Mouse (Mus musculus): ENCODE results near the gene Acad10.
"Not testable (repeated sequence)": the region's sequence is repeated elsewhere in the genome, so short reads cannot be mapped to it uniquely, and the experiment has no call there.

Acad10 gene

GRCm38 (mm10) chr5:121657656-121658055 is 2.7 kb downstream of the Acad10 start:
- DNase-seq (ENCODE audit: low spot score in 2 of 2) = not testable (repeated sequence)

- not testable (repeated sequence) for DNase-seq (ENCODE audit: low spot score in 2 of 2)
Measured at GRCm38 (mm10) chr5:121656866-121657265, 3.4 kb downstream of the Acad10 start.

DNA sequence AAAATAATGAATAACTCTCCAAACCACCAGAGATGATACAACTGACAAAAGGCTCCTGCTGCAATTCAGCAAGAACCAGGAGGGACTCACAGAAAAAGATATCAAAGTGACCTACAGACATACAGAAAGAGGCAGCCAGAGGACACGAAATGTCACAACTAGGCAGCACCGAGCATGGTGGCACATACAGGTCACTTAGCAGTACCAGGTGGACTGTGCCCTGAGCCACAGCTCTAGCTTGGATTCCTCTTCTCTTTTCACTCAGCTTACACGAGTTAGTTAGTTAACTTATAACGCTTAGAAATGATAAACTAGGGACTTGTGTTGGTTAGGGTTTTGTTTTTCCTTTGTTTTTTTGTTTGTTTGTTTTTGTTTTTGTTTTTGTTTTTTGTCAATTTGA is 5.8 kb downstream of the Acad10 start:
- DNase-seq (ENCODE audit: low spot score in 2 of 2) = no peak

- no peak for DNase-seq (ENCODE audit: low spot score in 2 of 2)
Measured at GRCm38 (mm10) chr5:121649134-121649533, 11.2 kb downstream of the Acad10 start.

DNA sequence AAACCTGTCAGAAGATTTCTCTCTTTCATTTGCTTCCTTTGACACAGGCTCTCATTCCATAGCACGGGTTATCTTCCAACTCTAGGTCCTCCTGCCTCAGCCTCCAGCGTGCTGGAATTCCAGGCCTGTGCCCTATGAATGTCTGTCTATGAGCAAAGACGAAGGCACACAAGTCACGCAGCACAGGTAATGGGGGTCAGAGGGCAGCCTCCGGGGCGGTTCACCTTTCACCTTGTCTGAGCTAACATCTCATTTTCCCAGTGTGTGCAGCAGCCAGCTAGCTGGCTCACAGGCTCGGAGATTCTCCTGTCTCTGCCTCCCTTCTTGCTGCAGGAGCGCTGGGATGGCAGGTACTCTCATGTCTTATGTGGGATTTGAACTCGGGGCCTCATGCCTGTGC is 20.7 kb downstream of the Acad10 start:
- DNase-seq (ENCODE audit: low spot score in 2 of 2) = no peak

DNA sequence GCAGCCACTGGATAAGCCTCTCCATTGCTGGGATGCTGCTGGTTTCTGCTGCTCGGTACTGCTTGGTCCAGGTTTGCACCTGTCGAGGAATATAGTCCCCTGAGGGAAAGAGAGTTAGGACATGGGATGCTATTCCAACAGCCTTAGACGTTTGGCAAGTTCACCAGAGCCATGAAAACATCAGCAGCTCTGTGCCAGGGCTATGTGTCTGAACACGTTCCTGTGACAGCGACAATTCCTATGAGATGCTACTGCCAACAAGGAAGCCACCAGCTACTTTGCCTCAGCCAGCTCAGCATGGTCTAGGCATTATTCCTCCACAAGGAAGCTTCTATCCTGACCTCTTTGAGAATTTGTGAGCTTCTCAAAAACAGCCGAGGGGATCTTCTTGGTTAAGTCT is 23.0 kb downstream of the Acad10 start:
- DNase-seq (ENCODE audit: low spot score in 2 of 2) = no peak

DNA sequence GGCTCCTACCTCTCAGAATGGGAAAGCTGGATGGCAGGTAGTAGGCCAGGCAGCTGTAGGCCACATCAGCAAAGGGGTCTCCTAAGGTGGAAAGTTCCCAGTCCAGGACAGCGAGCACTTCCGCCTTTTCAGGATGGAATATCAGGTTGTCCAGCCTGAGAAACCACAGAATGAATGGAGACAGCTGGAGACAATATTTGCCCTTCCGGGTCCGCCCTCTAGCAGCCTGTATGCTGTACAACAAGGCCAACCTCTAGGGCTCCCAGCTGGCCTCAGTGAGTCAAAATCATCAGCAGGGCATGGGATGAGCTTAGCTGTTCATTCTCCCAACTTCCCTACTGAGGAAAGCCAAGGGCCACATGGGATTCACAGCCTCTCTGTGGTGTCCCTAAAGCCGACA is 25.6 kb downstream of the Acad10 start:
- DNase-seq (ENCODE audit: low spot score in 2 of 2) = no peak

GRCm38 (mm10) chr5:121632804-121633203 is 27.5 kb downstream of the Acad10 start:
- no peak for DNase-seq (ENCODE audit: low spot score in 2 of 2)

DNA sequence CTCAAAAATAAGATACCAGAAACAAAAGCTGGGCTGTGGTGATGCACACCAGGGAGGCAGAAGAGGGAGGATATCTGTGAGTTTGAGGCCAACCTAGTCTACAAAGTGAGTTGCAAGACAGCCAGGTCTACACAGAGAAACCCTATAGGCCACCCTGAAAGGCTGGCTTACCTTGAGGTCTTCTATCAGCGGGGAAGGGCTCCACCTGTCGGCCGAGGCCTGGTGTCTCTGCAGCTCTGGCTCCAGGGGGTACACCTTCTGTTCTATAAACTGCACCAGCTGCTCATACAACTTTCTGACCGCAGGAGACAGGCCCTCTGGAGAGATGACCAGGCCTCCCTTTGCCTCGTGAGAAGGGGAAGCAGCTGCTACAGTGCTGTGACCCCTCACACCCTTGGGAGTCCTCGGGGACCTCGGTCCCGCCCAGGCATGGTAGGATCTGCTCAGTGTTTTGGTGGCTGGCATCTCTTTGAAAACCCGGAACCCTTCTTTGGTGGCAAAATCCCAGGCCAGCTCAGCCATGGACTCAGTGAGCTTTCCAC is 29.1 kb downstream of the Acad10 start:
- not testable (repeated sequence) for DNase-seq (ENCODE audit: low spot score in 2 of 2)

DNA sequence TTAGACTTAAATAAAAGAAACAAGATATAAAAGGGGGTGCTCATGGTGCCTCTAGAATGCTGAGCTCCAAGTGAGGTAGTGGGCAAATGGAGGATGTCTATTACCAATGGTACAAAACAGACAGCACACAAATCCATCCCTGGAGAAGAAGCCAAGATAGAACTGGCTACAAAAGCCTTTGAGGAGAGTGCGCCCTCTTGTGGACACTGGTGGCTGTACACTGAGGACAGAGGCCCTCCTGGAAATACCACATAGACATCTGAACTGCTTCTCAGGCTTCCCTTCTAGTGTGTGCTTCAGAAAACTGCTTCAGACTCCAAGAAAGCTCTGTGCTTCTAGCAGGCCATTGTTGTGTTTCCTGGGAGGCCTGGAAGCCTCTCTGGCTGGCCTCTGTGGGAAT is 32.4 kb downstream of the Acad10 start:
- peak; percentile 71 to 80 for DNase-seq (ENCODE audit: low spot score in 2 of 2)

DNA sequence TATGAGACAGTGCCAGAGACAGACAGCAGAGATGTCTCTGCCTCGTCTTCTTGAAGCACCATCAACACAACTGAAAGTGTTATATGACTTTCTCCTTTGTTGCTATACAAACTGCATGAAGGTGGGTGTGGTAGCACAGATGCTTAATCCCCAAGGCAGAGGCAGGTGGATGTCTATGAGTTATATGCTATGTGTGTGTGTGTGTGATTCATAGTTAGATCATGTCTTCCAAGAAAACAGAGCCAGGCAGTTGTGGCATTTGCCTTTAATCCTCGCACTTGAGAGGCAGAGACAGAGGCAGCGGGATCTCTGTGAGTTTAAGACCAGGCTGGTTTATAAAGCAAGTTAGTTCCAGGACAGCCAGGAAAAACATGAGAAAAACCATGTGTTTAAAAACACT is 37.1 kb downstream of the Acad10 start:
- no peak for DNase-seq (ENCODE audit: low spot score in 2 of 2)

DNA sequence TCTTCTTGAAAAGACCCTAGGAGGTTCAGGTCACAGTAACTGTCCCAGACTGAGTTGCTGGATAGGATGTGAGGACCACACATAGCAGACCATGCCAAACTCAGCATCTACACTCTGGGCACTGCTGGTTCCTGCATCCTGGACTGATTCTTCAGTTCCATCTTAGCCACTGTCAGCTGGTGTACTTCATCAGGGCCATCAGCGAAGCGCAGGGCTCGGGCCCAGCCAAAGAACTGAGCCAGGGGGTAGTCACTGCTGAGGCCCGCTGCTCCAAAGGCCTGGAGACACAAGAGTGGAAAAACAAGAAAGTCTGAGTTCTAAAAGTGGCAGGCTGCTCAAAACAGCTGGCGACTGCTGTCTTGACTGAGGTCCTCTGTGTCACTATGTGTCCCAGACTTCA is 39.2 kb downstream of the Acad10 start:
- no peak for DNase-seq (ENCODE audit: low spot score in 2 of 2)

- DNase-seq (ENCODE audit: low spot score in 2 of 2) = peak; percentile 70 to 75
Measured at GRCm38 (mm10) chr5:121618592-121619513, 41.5 kb downstream of the Acad10 start, which contains the start of gene Acad12. Gene Acad12 (minus strand): TSS chr5:121618938.

DNA sequence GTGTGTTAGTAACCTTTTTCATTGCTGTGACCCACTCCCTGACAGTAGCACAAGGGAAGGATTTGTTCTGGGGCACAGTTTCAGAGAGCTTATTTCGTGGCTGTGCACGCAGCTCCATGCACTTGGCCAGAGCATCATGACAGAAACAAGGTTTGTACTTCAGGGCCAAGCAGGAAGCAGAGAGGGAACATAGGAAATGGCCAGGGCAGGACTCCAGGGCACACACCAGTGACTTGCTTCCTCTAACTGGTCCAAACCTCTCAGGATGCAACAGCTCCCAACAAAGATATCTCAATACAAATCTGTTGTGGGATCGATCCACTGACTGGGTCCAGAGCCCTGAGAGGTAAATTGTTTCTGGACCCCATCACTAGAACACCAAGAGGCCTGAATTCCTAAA is 45.4 kb downstream of the Acad10 start:
- DNase-seq (ENCODE audit: low spot score in 2 of 2) = not testable (repeated sequence)

- no peak for DNase-seq (ENCODE audit: low spot score in 2 of 2)
Measured at GRCm38 (mm10) chr5:121612036-121612435, 48.3 kb downstream of the Acad10 start.

DNA sequence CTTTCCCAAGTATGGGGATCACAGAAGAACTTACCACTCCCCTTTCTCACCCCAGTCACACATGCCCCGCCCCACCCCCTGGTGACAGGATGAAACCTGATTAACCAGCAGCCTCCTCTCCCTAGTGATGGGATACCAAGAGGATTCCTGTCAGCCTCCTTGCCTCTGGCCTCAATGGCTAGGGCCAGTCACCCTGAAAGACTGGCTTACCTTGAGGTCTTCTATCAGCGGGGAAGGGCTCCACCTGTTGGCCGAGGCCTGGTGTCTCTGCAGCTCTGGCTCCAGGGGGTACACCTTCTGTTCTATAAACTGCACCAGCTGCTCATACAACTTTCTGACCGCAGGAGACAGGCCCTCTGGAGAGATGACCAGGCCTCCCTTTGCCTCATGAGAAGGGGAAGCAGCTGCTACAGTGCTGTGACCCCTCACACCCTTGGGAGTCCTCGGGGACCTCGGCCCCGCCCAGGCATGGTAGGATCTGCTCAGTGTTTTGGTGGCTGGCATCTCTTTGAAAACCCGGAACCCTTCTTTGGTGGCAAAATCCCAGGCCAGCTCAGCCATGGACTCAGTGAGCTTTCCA is 50.7 kb downstream of the Acad10 start:
- DNase-seq (ENCODE audit: low spot score in 2 of 2) = not testable (repeated sequence)

GRCm38 (mm10) chr5:121606151-121606550 is 54.2 kb downstream of the Acad10 start:
- peak; percentile 84 to 86 for DNase-seq (ENCODE audit: low spot score in 2 of 2)

DNA sequence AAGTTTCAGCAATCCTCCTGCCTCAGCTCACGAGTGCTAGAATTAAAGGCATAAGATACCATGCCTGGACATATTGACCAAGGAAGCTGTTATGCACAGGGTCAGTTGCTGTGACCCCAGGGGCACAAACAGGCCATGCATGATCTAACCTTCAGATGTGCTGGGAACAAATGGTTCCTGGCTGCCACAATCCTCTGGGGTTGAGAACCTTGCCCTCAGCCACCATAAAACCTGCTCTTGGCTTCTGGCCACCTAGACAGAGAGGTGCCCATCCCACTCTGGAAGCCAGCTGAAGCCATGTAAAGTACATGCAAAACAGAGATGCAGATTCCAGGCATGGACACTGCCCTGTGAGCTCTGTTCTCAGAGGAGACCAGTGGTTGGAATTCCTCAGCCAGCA is 56.5 kb downstream of the Acad10 start:
- not testable (repeated sequence) for DNase-seq (ENCODE audit: low spot score in 2 of 2)

- peak; percentile 90 to 94 for DNase-seq (ENCODE audit: low spot score in 2 of 2)
Measured at GRCm38 (mm10) chr5:121601547-121602299, 58.6 kb downstream of the Acad10 start.

GRCm38 (mm10) chr5:121598871-121599610 is 61.3 kb downstream of the Acad10 start:
- DNase-seq (ENCODE audit: low spot score in 2 of 2) = no peak

DNA sequence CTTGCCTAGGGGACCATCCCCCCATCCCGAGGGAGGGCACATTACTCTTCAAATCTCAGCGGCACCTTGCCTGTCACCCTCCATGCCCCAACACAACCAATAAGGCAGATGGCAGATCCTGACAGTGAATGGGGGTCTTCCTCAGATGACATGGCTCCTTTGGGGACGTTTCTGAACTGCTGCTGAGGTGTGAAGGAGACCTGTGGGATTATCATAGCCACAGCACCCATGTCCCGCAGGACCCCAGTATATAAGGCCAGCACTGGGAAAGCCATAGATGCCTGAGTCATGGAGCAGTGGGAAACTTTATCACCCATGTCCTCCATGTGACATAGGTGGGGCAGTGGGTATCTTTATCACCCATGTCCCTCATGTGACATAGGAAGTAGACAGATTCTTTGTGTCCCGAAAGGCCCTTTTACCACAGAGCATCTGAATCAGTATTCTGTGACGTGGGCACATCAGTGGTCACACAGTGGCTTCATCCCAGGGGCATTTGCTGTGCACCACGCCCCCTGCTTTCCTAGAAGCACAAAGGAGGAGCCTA is 62.2 kb downstream of the Acad10 start:
- DNase-seq (ENCODE audit: low spot score in 2 of 2) = no peak
